Mouse (Mus musculus): ENCODE measurements around the gene Med12l. TPM values are rescaled to one million over a fixed set of nuclear protein-coding genes. Genes with fewer than 3 reads are reported as not detected.

The Med12l gene
- polyA plus RNA-seq, 2 experiments = 2.4 to 4.5 TPM

DNA sequence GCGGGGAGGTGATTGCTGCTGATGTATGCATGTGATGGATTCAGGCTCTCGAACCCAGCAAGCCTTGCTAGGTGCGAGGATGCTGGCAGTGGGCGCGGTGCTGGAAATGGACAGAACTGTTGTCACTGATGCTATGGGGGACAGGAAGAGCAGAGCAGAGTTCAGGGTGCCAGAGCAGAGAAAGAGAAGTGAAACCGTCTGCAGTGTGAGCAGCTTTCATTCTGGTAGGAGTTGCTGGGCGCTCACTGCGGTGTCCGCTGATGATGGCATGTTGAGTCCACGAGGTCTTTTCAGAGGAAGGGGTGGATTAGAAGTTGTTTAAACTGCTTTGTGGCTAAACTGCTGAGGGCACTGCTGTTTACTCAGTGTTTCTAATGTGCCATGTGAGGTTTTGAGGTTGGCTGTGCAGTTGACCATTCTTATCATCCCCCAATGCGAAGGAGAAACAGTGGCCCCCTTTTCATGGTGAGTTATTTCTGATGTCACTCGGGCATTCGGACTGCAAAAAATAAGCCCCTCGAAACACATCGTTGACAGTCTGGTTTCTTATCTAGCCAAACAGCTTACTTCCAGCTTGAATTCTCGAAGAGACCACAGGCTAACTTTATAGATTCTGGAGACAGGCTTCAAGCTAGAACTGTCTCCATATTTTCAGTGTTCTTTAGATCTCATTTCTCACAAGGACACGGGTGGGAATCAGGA, 49.4 kb downstream of the Med12l start:
- H3K9ac ChIP-seq (ENCODE audit: low read depth, low read length, severe bottlenecking) = no peak overlapping the region
- no peak for ATAC-seq (ENCODE audit: low FRiP score, low read depth)
- no peaks in the 10 kb centered on the region for H3K4me1 ChIP-seq (ENCODE audit: control insufficient read depth, insufficient read depth, low read length)
- WGBS = 83% methylated on average over 17 of the region's 17 CpGs
- DNase-seq (ENCODE audit: low spot score) = no peak
- H3K4me2 ChIP-seq (replicated peaks; ENCODE audit: low read depth, low read length, severe bottlenecking) = no peak overlapping the region
- H3K9me3 ChIP-seq (ENCODE audit: control insufficient read depth, low read length) = no peaks in the 10 kb centered on the region
- no peaks in the 10 kb centered on the region for H3K27me3 ChIP-seq (ENCODE audit: control insufficient read depth, insufficient read depth, low read length)
- H3K36me3 ChIP-seq (ENCODE audit: control insufficient read depth, insufficient read depth, low read length) = no peaks in the 10 kb centered on the region
- no peak overlapping the region for H3K27ac ChIP-seq (replicated peaks; ENCODE audit: low read depth, low read length)
- no peak overlapping the region for H3K4me3 ChIP-seq (replicated peaks; ENCODE audit: low read length)
- no peak for TF ChIP-seq POLR2A (IDR thresholded peaks at IDR 0.05; ENCODE audit: borderline replicate concordance, extremely low read depth, insufficient read depth, insufficient read length)

DNA sequence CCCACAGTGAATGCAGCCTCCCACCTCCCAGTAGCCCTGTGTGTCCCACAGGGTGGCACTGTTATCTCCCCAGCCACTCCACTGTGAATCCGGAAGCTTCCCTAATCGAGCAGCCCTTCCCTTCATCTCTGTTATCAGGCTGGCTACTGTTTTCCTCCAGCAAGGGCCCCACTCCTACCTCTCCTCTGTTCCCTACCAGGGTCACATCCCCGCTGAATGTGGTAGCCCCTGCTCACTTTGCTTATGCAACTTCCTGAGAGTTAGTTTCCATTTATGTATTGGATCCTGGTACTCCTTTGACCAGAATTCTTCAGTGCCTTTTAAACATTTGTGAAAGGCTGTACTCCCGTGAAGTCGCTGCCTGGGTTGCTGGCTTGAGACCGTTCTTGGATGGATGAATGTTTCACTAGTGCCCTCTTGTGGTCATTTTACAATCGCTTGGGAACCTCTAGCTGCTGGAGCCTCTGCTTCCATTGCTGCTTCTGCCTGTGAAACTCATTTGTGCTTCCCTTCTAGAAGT, 53.5 kb downstream of the Med12l start:
- peak; percentile 90 for DNase-seq (ENCODE audit: low spot score)
- Histone ChIP-seq H3K36me3 (ENCODE audit: control insufficient read depth, insufficient read depth, low read length) (no peaks in the 10 kb centered on the region), H3K9ac (ENCODE audit: low read depth, low read length, severe bottlenecking) (no peak overlapping the region), H3K9me3 (ENCODE audit: control insufficient read depth, low read length) (no peaks in the 10 kb centered on the region), H3K27me3 (ENCODE audit: control insufficient read depth, insufficient read depth, low read length) (no peaks in the 10 kb centered on the region), H3K4me2 (replicated peaks; ENCODE audit: low read depth, low read length, severe bottlenecking) (0 out of 2 replicates have a peak overlapping the region, but pooled peaks have one; percentile 4), H3K4me1 (ENCODE audit: control insufficient read depth, insufficient read depth, low read length) (no peaks in the 10 kb centered on the region), H3K27ac (replicated peaks; ENCODE audit: low read depth, low read length) (no peak overlapping the region), H3K4me3 (replicated peaks; ENCODE audit: low read length) (no peak overlapping the region)
- 4% methylated on average over 7 of the region's 7 CpGs for WGBS
- TF ChIP-seq POLR2A (IDR thresholded peaks at IDR 0.05; ENCODE audit: borderline replicate concordance, extremely low read depth, insufficient read depth, insufficient read length) = no peak
- peak; percentile 84 for ATAC-seq (ENCODE audit: low FRiP score, low read depth)

GRCm38 (mm10) chr3:59060131-59060530, 54.5 kb downstream of the Med12l start:
- Histone ChIP-seq H3K4me3 (replicated peaks; ENCODE audit: low read length) (no peak overlapping the region), H3K4me1 (ENCODE audit: control insufficient read depth, insufficient read depth, low read length) (no peaks in the 10 kb centered on the region), H3K4me2 (replicated peaks; ENCODE audit: low read depth, low read length, severe bottlenecking) (no peak overlapping the region), H3K27ac (replicated peaks; ENCODE audit: low read depth, low read length) (no peak overlapping the region), H3K9me3 (ENCODE audit: control insufficient read depth, low read length) (no peaks in the 10 kb centered on the region), H3K9ac (ENCODE audit: low read depth, low read length, severe bottlenecking) (no peak overlapping the region), H3K36me3 (ENCODE audit: control insufficient read depth, insufficient read depth, low read length) (no peaks in the 10 kb centered on the region), H3K27me3 (ENCODE audit: control insufficient read depth, insufficient read depth, low read length) (no peaks in the 10 kb centered on the region)
- DNase-seq (ENCODE audit: low spot score) (no peak), ATAC-seq (ENCODE audit: low FRiP score, low read depth) (no peak)
- no peak for TF ChIP-seq POLR2A (IDR thresholded peaks at IDR 0.05; ENCODE audit: borderline replicate concordance, extremely low read depth, insufficient read depth, insufficient read length)
- 78% methylated on average over 7 of the region's 7 CpGs for WGBS

- no peak overlapping the region for H3K4me3 ChIP-seq (replicated peaks; ENCODE audit: low read length)
- DNase-seq (ENCODE audit: low spot score) (no peak), ATAC-seq (ENCODE audit: low FRiP score, low read depth) (no peak)
- no peak overlapping the region for H3K4me2 ChIP-seq (replicated peaks; ENCODE audit: low read depth, low read length, severe bottlenecking)
- 37% methylated on average over 5 of the region's 5 CpGs for WGBS
- TF ChIP-seq POLR2A (IDR thresholded peaks at IDR 0.05; ENCODE audit: borderline replicate concordance, extremely low read depth, insufficient read depth, insufficient read length) = no peak
- H3K9ac ChIP-seq (ENCODE audit: low read depth, low read length, severe bottlenecking) = no peak overlapping the region
- peaks cover 13% of the 10 kb centered on the region for H3K4me1 ChIP-seq (ENCODE audit: control insufficient read depth, insufficient read depth, low read length)
- no peak overlapping the region for H3K27ac ChIP-seq (replicated peaks; ENCODE audit: low read depth, low read length)
- no peaks in the 10 kb centered on the region for H3K36me3 ChIP-seq (ENCODE audit: control insufficient read depth, insufficient read depth, low read length)
- no peaks in the 10 kb centered on the region for H3K9me3 ChIP-seq (ENCODE audit: control insufficient read depth, low read length)
- H3K27me3 ChIP-seq (ENCODE audit: control insufficient read depth, insufficient read depth, low read length) = no peaks in the 10 kb centered on the region
Observed at GRCm38 (mm10) chr3:59062141-59062540, 56.5 kb downstream of the Med12l start.

DNA sequence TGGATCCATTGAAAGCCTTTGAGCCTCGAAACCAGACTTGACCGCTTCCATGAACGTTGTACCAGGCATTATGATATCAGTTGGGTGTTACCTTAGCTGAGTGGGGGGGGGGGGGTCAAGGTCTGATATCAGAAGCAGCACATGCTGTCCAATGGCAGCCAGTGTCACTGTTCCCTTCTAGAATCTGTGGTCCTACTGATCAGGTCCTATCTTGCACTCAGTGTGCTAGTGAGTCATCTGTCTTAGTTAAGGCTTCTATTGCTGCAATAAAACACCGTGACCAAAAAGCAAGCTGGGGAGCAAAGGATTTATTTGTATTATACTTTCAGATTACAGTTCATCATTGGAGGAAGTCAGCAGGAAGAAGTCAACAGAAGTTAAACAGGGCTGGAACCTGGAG, 57.8 kb downstream of the Med12l start:
- H3K9ac ChIP-seq (ENCODE audit: low read depth, low read length, severe bottlenecking) = no peak overlapping the region
- TF ChIP-seq POLR2A (IDR thresholded peaks at IDR 0.05; ENCODE audit: borderline replicate concordance, extremely low read depth, insufficient read depth, insufficient read length) = no peak
- no peak for ATAC-seq (ENCODE audit: low FRiP score, low read depth)
- H3K36me3 ChIP-seq (ENCODE audit: control insufficient read depth, insufficient read depth, low read length) = no peaks in the 10 kb centered on the region
- H3K4me2 ChIP-seq (replicated peaks; ENCODE audit: low read depth, low read length, severe bottlenecking) = no peak overlapping the region
- no peaks in the 10 kb centered on the region for H3K27me3 ChIP-seq (ENCODE audit: control insufficient read depth, insufficient read depth, low read length)
- H3K27ac ChIP-seq (replicated peaks; ENCODE audit: low read depth, low read length) = no peak overlapping the region
- 89% methylated on average over 4 of the region's 4 CpGs for WGBS
- DNase-seq (ENCODE audit: low spot score) = no peak
- no peak overlapping the region for H3K4me3 ChIP-seq (replicated peaks; ENCODE audit: low read length)
- H3K9me3 ChIP-seq (ENCODE audit: control insufficient read depth, low read length) = no peaks in the 10 kb centered on the region
- H3K4me1 ChIP-seq (ENCODE audit: control insufficient read depth, insufficient read depth, low read length) = peaks cover 16% of the 10 kb centered on the region

Measured in limb, embryonic 14.5 days (tissue).